Mouse (Mus musculus) limb, embryonic 14.5 days (tissue): ENCODE results near the gene Pbld1. TPM values are rescaled to one million over a fixed set of nuclear protein-coding genes. Genes with fewer than 3 reads are reported as not detected.

Experiments used
- ATAC-seq: fragments of 200-750 bp; cut with Nextera tagmentation; 2 replicates; pipeline ENCODE4 v1.8.0; 2017; ENCODE audit warnings: low read depth, moderate number of reproducible peaks, moderate TSS enrichment; ENCODE audit not compliant: low FRiP score
- DNase-seq: peaks from one replicate; pipeline ENCODE4 v3.0.0-alpha.2; 2015; ENCODE audit warnings: low spot score
- H3K27ac ChIP-seq: fragments of 300-500 bp; sonication (generic); replicated peaks from 2 replicates; pipeline ENCODE4 v1.5.1; 2014; ENCODE audit warnings: low read depth, mild to moderate bottlenecking, low read length, moderate library complexity, mixed read lengths
- H3K27me3 ChIP-seq: fragments of 300-500 bp; sonication (generic); 2 replicates; pipeline ENCODE4 v1.6.1; 2014; ENCODE audit warnings: low read length, mixed read lengths; ENCODE audit not compliant: control insufficient read depth, insufficient read depth
- H3K36me3 ChIP-seq: fragments of 300-500 bp; sonication (generic); 2 replicates; pipeline ENCODE4 v1.6.1; 2014; ENCODE audit warnings: mild to moderate bottlenecking, low read length, moderate library complexity, mixed read lengths; ENCODE audit not compliant: control insufficient read depth, insufficient read depth
- H3K4me1 ChIP-seq: fragments of 300-500 bp; sonication (generic); 2 replicates; pipeline ENCODE4 v1.6.1; 2014; ENCODE audit warnings: antibody characterized with exemption, low read length, mixed read lengths; ENCODE audit not compliant: control insufficient read depth, insufficient read depth
- H3K4me2 ChIP-seq: fragments of 300-500 bp; sonication (generic); replicated peaks from 2 replicates; pipeline ENCODE4 v1.6.1; 2014; ENCODE audit warnings: low read depth, mild to moderate bottlenecking, low read length, moderate library complexity; ENCODE audit not compliant: severe bottlenecking
- H3K4me3 ChIP-seq: fragments of 300-500 bp; sonication (generic); replicated peaks from 2 replicates; pipeline ENCODE4 v1.5.1; 2014; ENCODE audit warnings: low read length
- H3K9ac ChIP-seq: fragments of 300-500 bp; sonication (generic); 2 replicates; pipeline ENCODE4 v1.6.1; 2014; ENCODE audit warnings: mild to moderate bottlenecking, low read depth, low read length, moderate library complexity; ENCODE audit not compliant: severe bottlenecking
- H3K9me3 ChIP-seq: fragments of 300-500 bp; sonication (generic); 2 replicates; pipeline ENCODE4 v1.6.1; 2016; ENCODE audit warnings: low read length; ENCODE audit not compliant: control insufficient read depth
- POLR2A ChIP-seq: fragments of 200-500 bp; IDR thresholded peaks from 2 replicates; pipeline ENCODE4 v1.8.0; 2012; ENCODE audit warnings: inconsistent platforms, mild to moderate bottlenecking, moderate library complexity, borderline replicate concordance; ENCODE audit not compliant: insufficient read depth, insufficient read length; ENCODE audit errors: extremely low read depth
- WGBS: fragments of 180-500 bp; shearing (Covaris S2); extraction: QIAGEN DNeasy Blood & Tissue Kit; methylation state at CpG from one replicate; pipeline ENCODE4 v1.1.7; 2014; 5-methylcytosine and 5-hydroxymethylcytosine counted together
- polyA plus RNA-seq, 2 experiments: library from polyadenylated mRNA; depleted of rRNA in 1 of 2; stranded (reverse) in 1 of 2; unstranded in 1 of 2; fragments of >200 nt; fragmentation: Nextera tagmentation in 1 of 2; extraction: Ambion mirVana in 1 of 2; gene quantifications; 2 replicates each; pipeline versions ENCODE4 v1.2.1 to v1.2.3; 2012 to 2014

The Pbld1 gene
- polyA plus RNA-seq (2012; rRNA removed) (0.17 and 0.23 TPM in 2 replicates), polyA plus RNA-seq (2014; fragmentation: Nextera tagmentation; extraction: Ambion mirVana) (0.78 and 1.1 TPM in 2 replicates)

DNA sequence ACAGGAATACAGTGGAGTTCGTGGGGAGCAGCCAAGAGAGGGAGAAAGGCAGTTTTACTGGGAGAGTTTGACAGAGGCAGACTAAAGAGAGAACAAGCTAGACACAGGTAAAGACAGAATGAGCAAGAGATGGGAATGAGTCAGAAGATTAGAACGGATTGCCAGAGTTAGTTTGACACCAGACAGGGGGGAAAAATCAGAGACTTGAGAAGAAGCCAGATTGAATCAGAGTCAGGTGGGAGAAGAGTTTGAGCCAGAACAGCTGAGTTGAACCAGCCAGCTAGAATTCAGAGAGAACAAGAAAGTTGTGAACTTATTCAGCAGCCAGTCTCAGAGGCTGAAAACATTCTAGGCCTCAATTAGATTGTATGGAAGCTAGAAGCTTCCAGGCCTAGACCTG lies at the start of gene Pbld1:
Pbld1 (plus strand) TSS at position 301 of the 400 bp plus-strand sequence.
- H3K9ac ChIP-seq = no peak within 1 kb of the TSS
- H3K4me3 ChIP-seq = no peak within 1 kb of the TSS
- no peak for TF ChIP-seq POLR2A
- H3K27me3 ChIP-seq = no peaks in the 10 kb centered on the region
- 86% methylated on average over 2 of the region's 2 CpGs for WGBS
- H3K36me3 ChIP-seq = no peaks in the 10 kb centered on the region
- DNase-seq = no peak
- no peak for ATAC-seq
- no peak within 1 kb of the TSS for H3K4me2 ChIP-seq
- no peaks in the 10 kb centered on the region for H3K4me1 ChIP-seq
- no peaks in the 10 kb centered on the region for H3K9me3 ChIP-seq
- no peak within 1 kb of the TSS for H3K27ac ChIP-seq

- DNase-seq = no peak
- WGBS = 84% methylated on average over 4 of the region's 4 CpGs
- no peak overlapping the region for H3K4me3 ChIP-seq
- no peaks in the 10 kb centered on the region for H3K4me1 ChIP-seq
- H3K27ac ChIP-seq = no peak overlapping the region
- peaks cover 91% of the 10 kb centered on the region for H3K36me3 ChIP-seq
- no peaks in the 10 kb centered on the region for H3K9me3 ChIP-seq
- no peak overlapping the region for H3K4me2 ChIP-seq
- no peaks in the 10 kb centered on the region for H3K27me3 ChIP-seq
- H3K9ac ChIP-seq = no peak overlapping the region
- no peak for TF ChIP-seq POLR2A
- ATAC-seq = no peak
These were observed 49.7 kb upstream of the Pbld1 start for GRCm38 (mm10) chr10:63010268-63010667.

- ATAC-seq = no peak
- Histone ChIP-seq H3K4me3 (no peak overlapping the region), H3K27me3 (no peaks in the 10 kb centered on the region), H3K36me3 (peaks cover 93% of the 10 kb centered on the region), H3K9ac (no peak overlapping the region), H3K4me2 (no peak overlapping the region), H3K9me3 (no peaks in the 10 kb centered on the region), H3K27ac (no peak overlapping the region), H3K4me1 (no peaks in the 10 kb centered on the region)
- TF ChIP-seq POLR2A = no peak
- no peak for DNase-seq
- 84% methylated on average over 6 of the region's 6 CpGs for WGBS
These were observed 48.4 kb upstream of the Pbld1 start for GRCm38 (mm10) chr10:63011556-63011955.

DNA sequence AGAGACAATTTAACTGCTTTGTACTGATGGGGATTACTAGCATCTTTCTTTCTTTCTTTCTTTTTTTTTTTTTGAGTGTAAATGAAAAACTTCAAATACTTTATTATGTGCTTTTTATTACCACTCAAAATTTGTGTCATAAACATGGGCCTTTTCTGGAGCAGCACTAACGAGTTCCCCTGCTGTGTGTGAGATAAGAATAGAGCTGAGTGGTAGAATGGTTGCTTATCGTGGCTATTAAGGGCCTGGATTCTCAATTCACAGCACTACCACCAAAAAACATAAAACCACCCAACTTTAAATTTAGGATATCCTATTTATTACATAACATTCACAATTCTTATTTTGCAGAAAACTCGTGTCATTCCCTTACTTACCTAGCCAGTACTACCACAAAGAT lies 46.5 kb upstream of the Pbld1 start:
- Histone ChIP-seq H3K4me1 (no peaks in the 10 kb centered on the region), H3K27me3 (no peaks in the 10 kb centered on the region), H3K9me3 (no peaks in the 10 kb centered on the region), H3K36me3 (peaks cover 88% of the 10 kb centered on the region), H3K27ac (no peak overlapping the region), H3K4me3 (no peak overlapping the region), H3K4me2 (no peak overlapping the region), H3K9ac (no peak overlapping the region)
- no peak for ATAC-seq
- TF ChIP-seq POLR2A = no peak
- WGBS = 60% methylated on average over 3 of the region's 3 CpGs
- no peak for DNase-seq

- Histone ChIP-seq H3K4me2 (no peak overlapping the region), H3K4me3 (no peak overlapping the region), H3K36me3 (peaks cover 86% of the 10 kb centered on the region), H3K4me1 (no peaks in the 10 kb centered on the region), H3K27me3 (no peaks in the 10 kb centered on the region), H3K9ac (no peak overlapping the region), H3K9me3 (no peaks in the 10 kb centered on the region), H3K27ac (no peak overlapping the region)
- DNase-seq (no peak), ATAC-seq (no peak)
- TF ChIP-seq POLR2A = no peak
- 87% methylated on average over 9 of the region's 9 CpGs for WGBS
These were observed 45.8 kb upstream of the Pbld1 start for GRCm38 (mm10) chr10:63014168-63014567.

DNA sequence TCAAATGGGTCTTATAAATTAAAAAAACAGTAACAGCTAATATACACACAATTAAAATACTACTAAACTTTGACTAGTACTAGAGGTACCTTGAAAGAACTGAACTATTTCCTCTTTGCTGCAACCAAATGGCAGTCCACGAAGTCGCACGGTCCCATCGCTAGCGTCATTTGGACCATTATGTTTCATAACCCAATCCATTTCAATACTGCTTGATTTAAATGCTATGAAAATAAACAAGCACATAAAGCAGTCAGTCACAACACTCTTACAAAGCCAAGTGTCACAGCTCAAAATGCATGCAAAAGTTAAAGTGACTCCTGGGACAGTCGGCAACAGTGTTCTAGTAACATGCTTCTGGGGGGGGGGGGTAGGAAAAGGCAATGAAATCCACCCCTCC lies 40.7 kb upstream of the Pbld1 start:
- no peak for DNase-seq
- Histone ChIP-seq H3K36me3 (peaks cover 41% of the 10 kb centered on the region), H3K27me3 (no peaks in the 10 kb centered on the region), H3K27ac (no peak overlapping the region), H3K4me3 (no peak overlapping the region), H3K9ac (no peak overlapping the region), H3K4me1 (peaks cover 12% of the 10 kb centered on the region), H3K4me2 (no peak overlapping the region), H3K9me3 (no peaks in the 10 kb centered on the region)
- ATAC-seq = no peak
- 80% methylated on average over 6 of the region's 6 CpGs for WGBS
- TF ChIP-seq POLR2A = no peak
